Mouse (Mus musculus) heart, embryonic 12.5 days (tissue): ENCODE results near the gene Gabarapl2. TPM values are rescaled to one million over a fixed set of nuclear protein-coding genes. Genes with fewer than 3 reads are reported as not detected.
A peak's percentile ranks its signal among the peaks of the same experiment; 100 is the strongest.

Source experiments
- ATAC-seq: fragments of 200-750 bp; cut with Nextera tagmentation; 2 replicates; pipeline ENCODE4 v1.8.0; 2017; ENCODE audit warnings: moderate TSS enrichment, moderate library complexity; ENCODE audit not compliant: insufficient number of reproducible peaks, low FRiP score
- H3K27ac ChIP-seq: fragments of 300-500 bp; sonication (generic); 2 replicates; pipeline ENCODE4 v1.5.1; 2016; ENCODE audit warnings: mild to moderate bottlenecking, moderate library complexity; ENCODE audit not compliant: poor library complexity, severe bottlenecking
- H3K27me3 ChIP-seq: fragments of 300-500 bp; sonication (generic); replicated peaks from 2 replicates; pipeline ENCODE4 v1.6.1; 2016; ENCODE audit warnings: mild to moderate bottlenecking, moderate library complexity
- H3K36me3 ChIP-seq: fragments of 300-500 bp; sonication (generic); 2 replicates; pipeline ENCODE4 v1.6.1; 2016; ENCODE audit warnings: mild to moderate bottlenecking, moderate library complexity
- H3K4me1 ChIP-seq: fragments of 300-500 bp; sonication (generic); replicated peaks from 2 replicates; pipeline ENCODE4 v1.6.1; 2016; ENCODE audit warnings: mild to moderate bottlenecking
- H3K4me2 ChIP-seq: fragments of 300-500 bp; sonication (generic); 2 replicates; pipeline ENCODE4 v1.6.1; 2016; ENCODE audit warnings: mild to moderate bottlenecking, moderate library complexity
- H3K4me3 ChIP-seq: fragments of 300-500 bp; sonication (generic); 2 replicates; pipeline ENCODE4 v1.5.1; 2016; ENCODE audit warnings: mild to moderate bottlenecking
- H3K9ac ChIP-seq: fragments of 300-500 bp; sonication (generic); 2 replicates; pipeline ENCODE4 v1.6.1; 2016; ENCODE audit warnings: mild to moderate bottlenecking, moderate library complexity
- H3K9me3 ChIP-seq: fragments of 300-500 bp; sonication (generic); replicated peaks from 2 replicates; pipeline ENCODE4 v1.6.1; 2016; ENCODE audit warnings: mild to moderate bottlenecking, moderate library complexity
- WGBS: fragments of 180-500 bp; shearing (Covaris S2); methylation state at CpG from one replicate; pipeline ENCODE4 v1.1.7; 2016; 5-methylcytosine and 5-hydroxymethylcytosine counted together
- polyA plus RNA-seq: library from polyadenylated mRNA; unstranded; fragments of >200 nt; fragmentation: Nextera tagmentation; extraction: Ambion mirVana; gene quantifications from 2 replicates; pipeline ENCODE4 v1.2.1, GENCODE M21; 2016

Gene Gabarapl2
- polyA plus RNA-seq, 1 experiment from 2014 or later = 184 TPM

- Histone ChIP-seq H3K36me3 (peaks cover 74% of the 10 kb centered on the region), H3K4me2 (no peak overlapping the region), H3K9ac (no peak overlapping the region), H3K4me1 (peaks cover 6% of the 10 kb centered on the region; the same call in 1 of the 2 replicates), H3K27ac (no peak overlapping the region), H3K4me3 (no peak overlapping the region), H3K27me3 (no peaks in the 10 kb centered on the region), H3K9me3 (no peaks in the 10 kb centered on the region)
- WGBS = 89% methylated on average over 5 of the region's 5 CpGs
- ATAC-seq = no peak
Observed at GRCm38 (mm10) chr8:111955879-111956278, 15.4 kb downstream of the Gabarapl2 start.

GRCm38 (mm10) chr8:111957231-111957630 is 16.7 kb downstream of the Gabarapl2 start:
- H3K27me3 ChIP-seq = no peaks in the 10 kb centered on the region
- H3K36me3 ChIP-seq = peaks cover 64% of the 10 kb centered on the region
- H3K9ac ChIP-seq = no peak overlapping the region
- H3K4me3 ChIP-seq = no peak overlapping the region
- no peaks in the 10 kb centered on the region for H3K9me3 ChIP-seq
- H3K4me2 ChIP-seq = no peak overlapping the region
- H3K4me1 ChIP-seq = peaks cover 9% of the 10 kb centered on the region
- 86% methylated on average over 2 of the region's 2 CpGs for WGBS
- ATAC-seq = no peak
- H3K27ac ChIP-seq = no peak overlapping the region

- Histone ChIP-seq H3K4me3 (no peak overlapping the region), H3K4me1 (peaks cover 24% of the 10 kb centered on the region), H3K36me3 (peaks cover 35% of the 10 kb centered on the region), H3K27me3 (no peaks in the 10 kb centered on the region), H3K9me3 (no peaks in the 10 kb centered on the region), H3K9ac (no peak overlapping the region), H3K27ac (no peak overlapping the region), H3K4me2 (no peak overlapping the region)
- WGBS = 55% methylated on average over 15 of the region's 15 CpGs
- ATAC-seq = no peak
Observed at GRCm38 (mm10) chr8:111960591-111961321, 20.3 kb downstream of the Gabarapl2 start.

GRCm38 (mm10) chr8:111961330-111961729 is 20.8 kb downstream of the Gabarapl2 start:
- Histone ChIP-seq H3K27me3 (no peaks in the 10 kb centered on the region), H3K4me2 (no peak overlapping the region), H3K9ac (no peak overlapping the region), H3K36me3 (peaks cover 30% of the 10 kb centered on the region), H3K4me1 (peaks cover 24% of the 10 kb centered on the region), H3K27ac (no peak overlapping the region), H3K9me3 (no peaks in the 10 kb centered on the region), H3K4me3 (no peak overlapping the region)
- no peak for ATAC-seq
- 70% methylated on average over 3 of the region's 3 CpGs for WGBS

GRCm38 (mm10) chr8:111962589-111962988 is 22.1 kb downstream of the Gabarapl2 start:
- Histone ChIP-seq H3K9ac (no peak overlapping the region), H3K27me3 (no peaks in the 10 kb centered on the region), H3K9me3 (no peaks in the 10 kb centered on the region), H3K4me3 (no peak overlapping the region), H3K4me2 (peak overlapping the region; percentile 14), H3K27ac (peak overlapping the region; percentile 71), H3K36me3 (peaks cover 26% of the 10 kb centered on the region), H3K4me1 (peaks cover 24% of the 10 kb centered on the region)
- 30% methylated on average over 1 of the region's 1 CpGs for WGBS
- ATAC-seq = no peak

GRCm38 (mm10) chr8:111963091-111963490 is 22.6 kb downstream of the Gabarapl2 start:
- 63% methylated on average over 10 of the region's 10 CpGs for WGBS
- ATAC-seq = no peak

GRCm38 (mm10) chr8:111963546-111963945 is 23.0 kb downstream of the Gabarapl2 start:
- Histone ChIP-seq H3K4me2 (no peak overlapping the region), H3K9ac (no peak overlapping the region), H3K36me3 (peaks cover 25% of the 10 kb centered on the region; the same call in 1 of the 2 replicates), H3K4me1 (peaks cover 24% of the 10 kb centered on the region), H3K9me3 (no peaks in the 10 kb centered on the region), H3K4me3 (no peak overlapping the region), H3K27me3 (no peaks in the 10 kb centered on the region), H3K27ac (no peak overlapping the region)
- WGBS = 85% methylated on average over 4 of the region's 4 CpGs
- ATAC-seq = no peak

More at GRCm38 (mm10) chr8:111963091-111963490, 22.6 kb downstream of the Gabarapl2 start:
- Histone ChIP-seq H3K4me1 (peaks cover 24% of the 10 kb centered on the region), H3K9ac (peak overlapping the region; percentile 28; the same call in 1 of the 2 replicates), H3K4me3 (no peak overlapping the region), H3K9me3 (no peaks in the 10 kb centered on the region), H3K4me2 (peak overlapping the region; percentile 14), H3K36me3 (peaks cover 27% of the 10 kb centered on the region; the same call in 1 of the 2 replicates), H3K27me3 (no peaks in the 10 kb centered on the region), H3K27ac (peak overlapping the region; percentile 71)

GRCm38 (mm10) chr8:111964351-111964750 is 23.8 kb downstream of the Gabarapl2 start:
- WGBS = 56% methylated on average over 5 of the region's 5 CpGs

GRCm38 (mm10) chr8:111964849-111965561 is 24.5 kb downstream of the Gabarapl2 start:
- no peaks in the 10 kb centered on the region for H3K9me3 ChIP-seq
- ATAC-seq = no peak
- H3K4me1 ChIP-seq = peaks cover 24% of the 10 kb centered on the region
- H3K4me3 ChIP-seq = no peak overlapping the region
- 77% methylated on average over 7 of the region's 7 CpGs for WGBS
- no peak overlapping the region for H3K27ac ChIP-seq
- peaks cover 15% of the 10 kb centered on the region; the same call in 1 of the 2 replicates for H3K36me3 ChIP-seq
- no peak overlapping the region for H3K9ac ChIP-seq
- no peaks in the 10 kb centered on the region for H3K27me3 ChIP-seq
- H3K4me2 ChIP-seq = no peak overlapping the region

More at GRCm38 (mm10) chr8:111964351-111964750, 23.8 kb downstream of the Gabarapl2 start:
- Histone ChIP-seq H3K9ac (no peak overlapping the region), H3K27me3 (no peaks in the 10 kb centered on the region), H3K9me3 (no peaks in the 10 kb centered on the region), H3K4me2 (no peak overlapping the region), H3K27ac (no peak overlapping the region), H3K4me3 (no peak overlapping the region), H3K4me1 (peaks cover 24% of the 10 kb centered on the region), H3K36me3 (peaks cover 21% of the 10 kb centered on the region; the same call in 1 of the 2 replicates)
- no peak for ATAC-seq

- ATAC-seq = no peak
- Histone ChIP-seq H3K4me3 (no peak overlapping the region), H3K4me1 (peaks cover 14% of the 10 kb centered on the region), H3K9me3 (no peaks in the 10 kb centered on the region), H3K27me3 (no peaks in the 10 kb centered on the region), H3K27ac (no peak overlapping the region), H3K36me3 (peaks cover 28% of the 10 kb centered on the region), H3K4me2 (no peak overlapping the region), H3K9ac (no peak overlapping the region)
- WGBS = 69% methylated on average over 5 of the region's 5 CpGs
Observed at GRCm38 (mm10) chr8:111967246-111967870, 26.9 kb downstream of the Gabarapl2 start.

- no peak for ATAC-seq
Observed at GRCm38 (mm10) chr8:111968541-111968940, 28.0 kb downstream of the Gabarapl2 start.

More at GRCm38 (mm10) chr8:111968541-111968940, 28.0 kb downstream of the Gabarapl2 start:
- H3K9me3 ChIP-seq = peaks cover 5% of the 10 kb centered on the region; the same call in 1 of the 2 replicates
- H3K36me3 ChIP-seq = peaks cover 36% of the 10 kb centered on the region
- H3K4me1 ChIP-seq = peaks cover 2% of the 10 kb centered on the region
- no peak overlapping the region for H3K4me3 ChIP-seq
- H3K27ac ChIP-seq = no peak overlapping the region
- no peak overlapping the region for H3K4me2 ChIP-seq
- no peak overlapping the region for H3K9ac ChIP-seq
- H3K27me3 ChIP-seq = no peaks in the 10 kb centered on the region
- WGBS = 82% methylated on average over 10 of the region's 10 CpGs
